ENCODE assay signal across 10 mouse cellular contexts in the genomic region with DNA sequence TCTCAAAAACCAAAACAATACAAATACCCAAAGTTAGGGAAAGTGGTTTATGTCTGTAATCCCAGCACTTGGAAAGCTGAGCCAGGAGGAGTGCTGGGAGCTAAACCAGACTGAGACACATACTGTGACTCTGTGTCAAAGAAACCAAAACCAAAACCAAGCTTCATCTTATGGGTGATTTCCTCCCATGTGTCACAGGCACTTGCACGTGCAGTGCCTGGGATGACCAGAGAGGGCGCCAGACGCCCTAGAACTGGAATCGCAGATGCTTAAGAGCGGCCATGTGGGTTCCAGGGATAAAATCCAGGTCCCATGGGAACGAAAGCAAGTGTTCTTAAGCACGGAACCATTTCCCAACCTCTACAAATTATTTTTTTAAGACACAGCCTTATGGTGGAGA.
DNase-seq lines count a peak whose midpoint lies in the region; ATAC-seq and TF ChIP-seq lines count a peak whose summit lies in the region.
"Had no signal": no experiment of that assay in that cellular context is flagged by ENCODE, and none has a peak within 500 bp of the region (broad histone marks: within the 10 kb centered on the region; RNA-seq: fewer than 3 reads in every experiment).

No protein-coding gene starts in this region.

- no peaks in the 10 kb centered on the region for H3K79me2 ChIP-seq in C2C12 (ENCODE audit: control insufficient read depth, insufficient read depth)

- TF ChIP-seq CTCF in C2C12 (IDR thresholded peaks at IDR 0.05; ENCODE audit: control insufficient read depth, insufficient read depth, insufficient read length) = peak; percentile 42

- no peaks in the 10 kb centered on the region for H3K27me3 ChIP-seq in hindbrain, embryonic 11.5 days (ENCODE audit: control insufficient read depth, insufficient read depth, low read length)
- H3K27me3 ChIP-seq in hindbrain, embryonic 13.5 days = no peaks in the 10 kb centered on the region
- H3K27me3 ChIP-seq in C2C12 (ENCODE audit: control insufficient read depth, insufficient read depth, insufficient read length) = no peaks in the 10 kb centered on the region
- H3K27me3 ChIP-seq in embryonic facial prominence, embryonic 11.5 days (ENCODE audit: control insufficient read depth, insufficient read depth, low read length) = no peaks in the 10 kb centered on the region
- H3K27me3 ChIP-seq: embryonic facial prominence, embryonic 15.5 days; limb, embryonic 12.5 days had no signal

- H3K79me3 ChIP-seq in C2C12 (ENCODE audit: low read depth) = no peaks in the 10 kb centered on the region

- H3K4me3 ChIP-seq in hindbrain, embryonic 11.5 days (ENCODE audit: low read depth, low read length) = no peak overlapping the region
- H3K4me3 ChIP-seq in hindbrain, embryonic 13.5 days = no peak overlapping the region
- H3K4me3 ChIP-seq in C2C12 (ENCODE audit: insufficient read depth, poor library complexity, severe bottlenecking) = no peak overlapping the region
- no peak overlapping the region for H3K4me3 ChIP-seq in embryonic facial prominence, embryonic 11.5 days (ENCODE audit: low read depth, low read length)
- H3K4me3 ChIP-seq: embryonic facial prominence, embryonic 15.5 days; limb, embryonic 12.5 days had no signal

- no peaks in the 10 kb centered on the region for H3K4me1 ChIP-seq in hindbrain, embryonic 11.5 days (replicated peaks; ENCODE audit: control insufficient read depth, insufficient read depth, low read length)
- H3K4me1 ChIP-seq in hindbrain, embryonic 13.5 days (replicated peaks) = no peaks in the 10 kb centered on the region
- no peaks in the 10 kb centered on the region for H3K4me1 ChIP-seq in embryonic facial prominence, embryonic 11.5 days (ENCODE audit: control insufficient read depth, insufficient read depth, low read length)

- no peak overlapping the region for H3K9ac ChIP-seq in hindbrain, embryonic 11.5 days (ENCODE audit: low read depth, low read length)
- H3K9ac ChIP-seq in hindbrain, embryonic 13.5 days = no peak overlapping the region
- no peak overlapping the region for H3K9ac ChIP-seq in embryonic facial prominence, embryonic 11.5 days (replicated peaks; ENCODE audit: low read length)
- H3K9ac ChIP-seq: embryonic facial prominence, embryonic 15.5 days; limb, embryonic 12.5 days had no signal

- no peak overlapping the region for H3K27ac ChIP-seq in hindbrain, embryonic 11.5 days (ENCODE audit: low read depth, low read length)
- H3K27ac ChIP-seq in hindbrain, embryonic 13.5 days = no peak overlapping the region
- H3K27ac ChIP-seq in embryonic facial prominence, embryonic 11.5 days (replicated peaks; ENCODE audit: low read depth, low read length) = no peak overlapping the region
- H3K27ac ChIP-seq: embryonic facial prominence, embryonic 15.5 days; limb, embryonic 12.5 days had no signal

- 44% methylated on average over 7 of the region's 7 CpGs for WGBS in hindbrain, embryonic 11.5 days
- 37% methylated on average over 7 of the region's 7 CpGs for WGBS in hindbrain, embryonic 13.5 days
- 35% methylated on average over 7 of the region's 7 CpGs for WGBS in embryonic facial prominence, embryonic 11.5 days

- no peak overlapping the region for H3ac ChIP-seq in C2C12 (ENCODE audit: control insufficient read depth, insufficient read length, low read depth)

- peak; percentile 72 for DNase-seq in hindbrain, embryonic 11.5 days (ENCODE audit: low spot score)
- peak; percentile 84 for DNase-seq in WW6 (ENCODE audit: low read depth, low spot score)
- peak; percentile 66 for DNase-seq in embryonic facial prominence, embryonic 11.5 days (ENCODE audit: low spot score)
- DNase-seq in kidney, postnatal 25 days = peak; percentile 69 to 73
- peak; percentile 41 to 56 for DNase-seq in natural killer cell, adult 2 months (ENCODE audit: low spot score in 2 of 2)
- DNase-seq in yolk sac, embryonic 10.5 days (ENCODE audit: low spot score) = peak; percentile 45

- no peaks in the 10 kb centered on the region for H3K36me3 ChIP-seq in hindbrain, embryonic 11.5 days (ENCODE audit: control insufficient read depth, insufficient read depth, low read length)
- H3K36me3 ChIP-seq in hindbrain, embryonic 13.5 days = no peaks in the 10 kb centered on the region
- no peaks in the 10 kb centered on the region for H3K36me3 ChIP-seq in C2C12 (ENCODE audit: control insufficient read depth, insufficient read depth)
- H3K36me3 ChIP-seq in embryonic facial prominence, embryonic 11.5 days (replicated peaks; ENCODE audit: control insufficient read depth, insufficient read depth, low read depth, low read length) = no peaks in the 10 kb centered on the region
- H3K36me3 ChIP-seq: embryonic facial prominence, embryonic 15.5 days; limb, embryonic 12.5 days had no signal

- no peak for ATAC-seq in hindbrain, embryonic 11.5 days (ENCODE audit: low FRiP score)
- no peak for ATAC-seq in hindbrain, embryonic 13.5 days (ENCODE audit: low FRiP score)
- ATAC-seq in embryonic facial prominence, embryonic 11.5 days (replicated peaks; ENCODE audit: insufficient number of reproducible peaks, low FRiP score, low TSS enrichment, low read depth) = no peak

- H3K4me2 ChIP-seq in hindbrain, embryonic 11.5 days (replicated peaks; ENCODE audit: low read depth, low read length) = no peak overlapping the region
- no peak overlapping the region for H3K4me2 ChIP-seq in hindbrain, embryonic 13.5 days
- H3K4me2 ChIP-seq in embryonic facial prominence, embryonic 11.5 days (ENCODE audit: low read depth, low read length) = no peak overlapping the region
- H3K4me2 ChIP-seq: embryonic facial prominence, embryonic 15.5 days; limb, embryonic 12.5 days had no signal

- H3K9me3 ChIP-seq in hindbrain, embryonic 11.5 days (ENCODE audit: control insufficient read depth, low read length) = no peaks in the 10 kb centered on the region
- H3K9me3 ChIP-seq in hindbrain, embryonic 13.5 days = no peaks in the 10 kb centered on the region
- no peaks in the 10 kb centered on the region for H3K9me3 ChIP-seq in embryonic facial prominence, embryonic 11.5 days (replicated peaks; ENCODE audit: control insufficient read depth, low read length)
- H3K9me3 ChIP-seq: embryonic facial prominence, embryonic 15.5 days; limb, embryonic 12.5 days had no signal

TF ChIP-seq in C2C12, 6 proteins besides CTCF, POLR2A, EP300 and RAD21:
- TF ChIP-seq MYOD1 (IDR thresholded peaks at IDR 0.05; ENCODE audit: control insufficient read depth, insufficient read length, low read depth) (no peak), USF1 (IDR thresholded peaks at IDR 0.05; ENCODE audit: low read depth) (no peak), MAX (IDR thresholded peaks at IDR 0.05) (peak; percentile 25)
